Mouse (Mus musculus) CH12.LX (cell line): Measurements from ENCODE around the gene Mon2.

Experiments
- CTCF ChIP-seq, 2 experiments: IDR thresholded peaks in 1 of 2; conservative IDR thresholded peaks in 1 of 2; 2 replicates each; pipeline ENCODE4 v1.5.1; 2011 to 2012; ENCODE audit warnings: low read depth in 2 of 2, low read length in 2 of 2, improper control_type of control experiment in 1 of 2, inconsistent platforms in 1 of 2, mild to moderate bottlenecking in 1 of 2, moderate library complexity in 1 of 2
- GABPA ChIP-seq: IDR thresholded peaks from 2 replicates; pipeline ENCODE4 v1.6.1; 2012; ENCODE audit warnings: low read depth, low read length, improper control_type of control experiment, inconsistent platforms; ENCODE audit not compliant: insufficient replicate concordance
- JUN ChIP-seq: IDR thresholded peaks from 2 replicates; pipeline ENCODE4 v1.6.1; 2011; ENCODE audit warnings: low read depth, mild to moderate bottlenecking, low read length, improper control_type of control experiment, moderate library complexity; ENCODE audit not compliant: insufficient read depth
- KAT2A ChIP-seq: IDR thresholded peaks from 2 replicates; pipeline ENCODE4 v1.6.1; 2012; ENCODE audit warnings: low read length, improper control_type of control experiment, inconsistent platforms; ENCODE audit not compliant: insufficient replicate concordance
- MEF2A ChIP-seq: IDR thresholded peaks from 2 replicates; pipeline ENCODE4 v1.6.1; 2014; ENCODE audit warnings: low read depth, mild to moderate bottlenecking, inconsistent platforms, low read length, improper control_type of control experiment, borderline replicate concordance
- POLR2A ChIP-seq: IDR thresholded peaks from 2 replicates; pipeline ENCODE4 v1.6.1; 2011; ENCODE audit warnings: low read depth, mild to moderate bottlenecking, improper control_type of control experiment, low read length
- TCF12 ChIP-seq: IDR thresholded peaks from 2 replicates; pipeline ENCODE4 v1.6.1; 2014; ENCODE audit warnings: low read depth, mild to moderate bottlenecking, inconsistent platforms, low read length, improper control_type of control experiment
- USF1 ChIP-seq: IDR thresholded peaks from 2 replicates; pipeline ENCODE4 v1.6.1; 2014; ENCODE audit warnings: low read depth, mild to moderate bottlenecking, inconsistent platforms, low read length, improper control_type of control experiment
- ZC3H11A ChIP-seq: IDR thresholded peaks from 2 replicates; pipeline ENCODE4 v1.6.1; 2012; ENCODE audit warnings: low read depth, mild to moderate bottlenecking, inconsistent platforms, low read length, improper control_type of control experiment
- ZMIZ1 ChIP-seq: IDR thresholded peaks from 2 replicates; pipeline ENCODE4 v1.6.1; 2012; ENCODE audit warnings: low read depth, mild to moderate bottlenecking, inconsistent platforms, low read length, improper control_type of control experiment

DNA sequence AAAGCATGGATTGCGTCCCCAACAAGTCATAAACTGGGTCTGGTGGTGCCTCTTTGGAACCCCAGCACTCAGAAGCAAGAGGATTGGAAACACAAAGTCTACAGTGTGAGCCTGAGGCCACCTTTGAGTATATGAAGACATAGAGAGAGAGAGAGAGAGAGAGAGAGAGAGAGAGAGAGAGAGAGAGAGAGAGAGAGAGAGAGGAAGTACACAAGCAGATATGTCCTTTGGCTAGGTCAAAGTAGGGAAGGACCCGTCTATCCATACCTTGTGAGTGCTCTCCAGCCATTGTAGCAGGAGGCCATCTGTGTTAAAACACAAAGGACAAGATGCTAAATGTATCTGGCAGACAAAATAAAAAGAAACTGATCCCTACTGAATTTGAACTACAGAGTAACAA lies 118.4 kb downstream of the Mon2 start:
- TF ChIP-seq USF1, result no peak
- no peak for TF ChIP-seq ZMIZ1
- no peak for TF ChIP-seq CTCF (conservative IDR thresholded peaks at IDR 0.05 in 1 of 2, IDR thresholded peaks at IDR 0.05 in 1 of 2; ENCODE audit: low read depth in 2 of 2, low read length in 2 of 2)
- no peak for TF ChIP-seq KAT2A
- TF ChIP-seq GABPA, result no peak
- TF ChIP-seq POLR2A, result no peak
- TF ChIP-seq TCF12, result no peak
- no peak for TF ChIP-seq ZC3H11A
- no peak for TF ChIP-seq JUN
- TF ChIP-seq MEF2A, result no peak
